Mouse (Mus musculus) intestine, postnatal 0 days (tissue): ENCODE data around the gene Arl16. TPM values are rescaled to one million over a fixed set of nuclear protein-coding genes. Genes with fewer than 3 reads are reported as not detected.
A peak's percentile ranks its signal among the peaks of the same experiment; 100 is the strongest.

Experiments used
- ATAC-seq: fragments of 200-750 bp; cut with Nextera tagmentation; 2 replicates; pipeline ENCODE4 v1.8.0; 2017; ENCODE audit warnings: mild to moderate bottlenecking, moderate TSS enrichment, moderate library complexity
- H3K27ac ChIP-seq: fragments of 300-500 bp; sonication (generic); 2 replicates; pipeline ENCODE4 v1.5.1; 2014; ENCODE audit warnings: mild to moderate bottlenecking, low read depth, low read length, moderate library complexity
- H3K27me3 ChIP-seq: fragments of 300-500 bp; sonication (generic); replicated peaks from 2 replicates; pipeline ENCODE4 v1.6.1; 2014; ENCODE audit warnings: low read length, mixed read lengths; ENCODE audit not compliant: control insufficient read depth, insufficient read depth
- H3K36me3 ChIP-seq: fragments of 300-500 bp; sonication (generic); 2 replicates; pipeline ENCODE4 v1.6.1; 2014; ENCODE audit warnings: mild to moderate bottlenecking, moderate library complexity; ENCODE audit not compliant: control insufficient read depth, insufficient read depth
- H3K4me1 ChIP-seq: fragments of 300-500 bp; sonication (generic); replicated peaks from 2 replicates; pipeline ENCODE4 v1.6.1; 2014; ENCODE audit warnings: antibody characterized with exemption, low read length, mixed read lengths; ENCODE audit not compliant: control insufficient read depth, insufficient read depth
- H3K4me2 ChIP-seq: fragments of 300-500 bp; sonication (generic); replicated peaks from 2 replicates; pipeline ENCODE4 v1.6.1; 2014; ENCODE audit warnings: low read depth, mild to moderate bottlenecking, moderate library complexity
- H3K4me3 ChIP-seq: fragments of 300-500 bp; sonication (generic); 2 replicates; pipeline ENCODE4 v1.5.1; 2014; ENCODE audit warnings: low read depth, low read length
- H3K9ac ChIP-seq: fragments of 300-500 bp; sonication (generic); 2 replicates; pipeline ENCODE4 v1.6.1; 2014; ENCODE audit warnings: mild to moderate bottlenecking, low read depth, low read length
- H3K9me3 ChIP-seq: fragments of 300-500 bp; sonication (generic); 2 replicates; pipeline ENCODE4 v1.6.1; 2016; ENCODE audit warnings: mixed run types; ENCODE audit not compliant: control insufficient read depth
- CTCF ChIP-seq: sonication (generic); IDR thresholded peaks from 2 replicates; pipeline ENCODE4 v1.5.1; 2016; ENCODE audit warnings: low read depth, mild to moderate bottlenecking, control low read depth, antibody characterized with exemption, moderate library complexity
- WGBS: fragments of 180-500 bp; shearing (Covaris S2); extraction: QIAGEN DNeasy Blood & Tissue Kit; methylation state at CpG from one replicate; pipeline ENCODE4 v1.1.7; 2014; 5-methylcytosine and 5-hydroxymethylcytosine counted together
- polyA plus RNA-seq: library from polyadenylated mRNA; unstranded; fragments of >200 nt; fragmentation: Nextera tagmentation; extraction: Ambion mirVana; gene quantifications from 2 replicates; pipeline ENCODE4 v1.2.1, GENCODE M21; 2015

Gene Arl16
- polyA plus RNA-seq, 1 experiment from 2014 or later = 22.8 TPM

- Histone ChIP-seq H3K9ac (no peak overlapping the region), H3K4me3 (no peak overlapping the region), H3K9me3 (no peaks in the 10 kb centered on the region), H3K4me2 (no peak overlapping the region), H3K27me3 (no peaks in the 10 kb centered on the region), H3K4me1 (no peaks in the 10 kb centered on the region), H3K36me3 (peaks cover 82% of the 10 kb centered on the region), H3K27ac (no peak overlapping the region)
- TF ChIP-seq CTCF = peak; percentile 81
- WGBS = 65% methylated on average over 9 of the region's 9 CpGs
- ATAC-seq = no peak
Observed at GRCm38 (mm10) chr11:120423569-120424295, 43.7 kb downstream of the Arl16 start.

- peaks cover 82% of the 10 kb centered on the region for H3K36me3 ChIP-seq
- WGBS = 55% methylated on average over 13 of the region's 13 CpGs
Observed at GRCm38 (mm10) chr11:120422651-120423568, 44.5 kb downstream of the Arl16 start.

GRCm38 (mm10) chr11:120418592-120418991, 48.8 kb downstream of the Arl16 start:
- Histone ChIP-seq H3K4me2 (no peak overlapping the region), H3K27me3 (no peaks in the 10 kb centered on the region), H3K9ac (no peak overlapping the region), H3K9me3 (no peaks in the 10 kb centered on the region), H3K27ac (no peak overlapping the region), H3K4me3 (no peak overlapping the region), H3K4me1 (no peaks in the 10 kb centered on the region), H3K36me3 (peaks cover 72% of the 10 kb centered on the region)
- WGBS = 100% methylated on average over 1 of the region's 1 CpGs
- no peak for TF ChIP-seq CTCF
- no peak for ATAC-seq

More at GRCm38 (mm10) chr11:120422651-120423568, 44.5 kb downstream of the Arl16 start:
- Histone ChIP-seq H3K9ac (no peak overlapping the region), H3K27ac (no peak overlapping the region), H3K4me1 (no peaks in the 10 kb centered on the region), H3K4me2 (no peak overlapping the region), H3K27me3 (no peaks in the 10 kb centered on the region), H3K9me3 (no peaks in the 10 kb centered on the region), H3K4me3 (no peak overlapping the region)
- TF ChIP-seq CTCF = no peak
- ATAC-seq = no peak

- Histone ChIP-seq H3K36me3 (peaks cover 75% of the 10 kb centered on the region), H3K4me1 (no peaks in the 10 kb centered on the region), H3K4me2 (no peak overlapping the region), H3K27me3 (no peaks in the 10 kb centered on the region), H3K9ac (no peak overlapping the region), H3K27ac (no peak overlapping the region), H3K4me3 (no peak overlapping the region), H3K9me3 (no peaks in the 10 kb centered on the region)
- ATAC-seq = no peak
- no peak for TF ChIP-seq CTCF
- 90% methylated on average over 7 of the region's 7 CpGs for WGBS
Observed at GRCm38 (mm10) chr11:120417852-120418251, 49.6 kb downstream of the Arl16 start.

Other genes with a start within 250 kb of the Arl16 start
- 3.1 and 4.2 TPM in 2 replicates for gene Bahcc1, start 234.7 kb downstream of the Arl16 start, polyA plus RNA-seq
- 1,513 and 1,605 TPM in 2 replicates for gene Actg1, start 119.1 kb downstream of the Arl16 start, polyA plus RNA-seq
- gene Fscn2, start 106.1 kb downstream of the Arl16 start, polyA plus RNA-seq = 0.14 and 0.16 TPM in 2 replicates
- 9.7 and 11.7 TPM in 2 replicates for gene Faap100, start 88.8 kb downstream of the Arl16 start, polyA plus RNA-seq
- gene Nploc4, start 29.9 kb downstream of the Arl16 start, polyA plus RNA-seq = 15.6 and 16.3 TPM in 2 replicates
- not detected in 2 replicates for gene Tspan10, start 25.0 kb downstream of the Arl16 start, polyA plus RNA-seq
- 0.22 TPM in 1 of 2 replicates, not detected in the other for gene Pde6g, start 14.1 kb downstream of the Arl16 start, polyA plus RNA-seq
- 15.5 and 17.6 TPM in 2 replicates for gene Oxld1, start 9.5 kb downstream of the Arl16 start, polyA plus RNA-seq
- 14.1 and 16.0 TPM in 2 replicates for gene Ccdc137, start 9.5 kb downstream of the Arl16 start, polyA plus RNA-seq
- gene Mrpl12, start 17.0 kb upstream of the Arl16 start, polyA plus RNA-seq = 204 and 208 TPM in 2 replicates
- gene Slc25a10, start 24.2 kb upstream of the Arl16 start, polyA plus RNA-seq = 139 and 143 TPM in 2 replicates
- 1.0 and 1.6 TPM in 2 replicates for gene Gcgr, start 63.1 kb upstream of the Arl16 start, polyA plus RNA-seq
- gene Mcrip1, start 82.1 kb upstream of the Arl16 start, polyA plus RNA-seq = 68.7 and 73.4 TPM in 2 replicates
- 1.4 and 1.6 TPM in 2 replicates for gene Ppp1r27, start 83.5 kb upstream of the Arl16 start, polyA plus RNA-seq
- 2,516 and 2,539 TPM in 2 replicates for gene P4hb, start 105.6 kb upstream of the Arl16 start, polyA plus RNA-seq
- gene Arhgdia, start 114.0 kb upstream of the Arl16 start, polyA plus RNA-seq = 474 and 493 TPM in 2 replicates
- gene Alyref, start 130.8 kb upstream of the Arl16 start, polyA plus RNA-seq = 209 and 226 TPM in 2 replicates
- gene Anapc11, start 130.8 kb upstream of the Arl16 start, polyA plus RNA-seq = 107 and 108 TPM in 2 replicates
- 3.4 and 3.5 TPM in 2 replicates for gene Npb, start 140.9 kb upstream of the Arl16 start, polyA plus RNA-seq
- 320 and 378 TPM in 2 replicates for gene Pcyt2, start 150.3 kb upstream of the Arl16 start, polyA plus RNA-seq
- 73.1 and 77.7 TPM in 2 replicates for gene Sirt7, start 157.6 kb upstream of the Arl16 start, polyA plus RNA-seq
- 40.2 and 49.1 TPM in 2 replicates for gene Mafg, start 166.0 kb upstream of the Arl16 start, polyA plus RNA-seq
- gene Pycr1, start 176.2 kb upstream of the Arl16 start, polyA plus RNA-seq = 5.3 and 6.5 TPM in 2 replicates
- not detected in 2 replicates for gene Myadml2, start 180.6 kb upstream of the Arl16 start, polyA plus RNA-seq
- gene Notum, start 193.6 kb upstream of the Arl16 start, polyA plus RNA-seq = 0.39 and 0.68 TPM in 2 replicates
- 105 and 106 TPM in 2 replicates for gene Aspscr1, start 205.4 kb upstream of the Arl16 start, polyA plus RNA-seq
- gene Cenpx, start 246.1 kb upstream of the Arl16 start, polyA plus RNA-seq = 127 and 131 TPM in 2 replicates
- 13.5 and 14.5 TPM in 2 replicates for gene Lrrc45, start 246.3 kb upstream of the Arl16 start, polyA plus RNA-seq